Mouse (Mus musculus) E14TG2a.4 (cell line): Measurements from ENCODE around the gene Hic1.

Source experiments
- CTCF ChIP-seq: conservative IDR thresholded peaks from 2 replicates; pipeline ENCODE4 v1.5.1; 2014; ENCODE audit warnings: low read length
- NANOG ChIP-seq: IDR thresholded peaks from 2 replicates; pipeline ENCODE4 v1.6.1; 2014; ENCODE audit warnings: borderline replicate concordance, low read length, mixed read lengths
- POU5F1 ChIP-seq: IDR thresholded peaks from 2 replicates; pipeline ENCODE4 v1.6.1; 2014; ENCODE audit warnings: low read length, borderline replicate concordance

GRCm38 (mm10) chr11:75210755-75211154 is 41.4 kb upstream of the Hic1 start:
- TF ChIP-seq CTCF (no peak), NANOG (no peak), POU5F1 (no peak)
